Mouse (Mus musculus) cerebellum, adult 9-11 months (tissue): ENCODE data around the gene Dnajc5.
A peak's percentile ranks its signal among the peaks of the same experiment; 100 is the strongest.

Experiments
- DNase-seq: peaks from one replicate; pipeline ENCODE4 v3.0.0; 2022

Dnajc5 gene

GRCm38 (mm10) chr2:181591528-181592085 is 71.3 kb downstream of the Dnajc5 start, which contains the start of gene Prpf6:
TSS of gene Prpf6 (plus strand) at chr2:181591868.
- DNase-seq = peak; percentile 50

GRCm38 (mm10) chr2:181592231-181593041 is 72.2 kb downstream of the Dnajc5 start, which contains the start of gene Zfp512b:
TSS of gene Zfp512b (minus strand) at chr2:181592803.
- peak; percentile 87 for DNase-seq

GRCm38 (mm10) chr2:181593042-181593421 is 72.7 kb downstream of the Dnajc5 start:
- DNase-seq = no peak

GRCm38 (mm10) chr2:181593937-181594336 is 73.7 kb downstream of the Dnajc5 start:
- DNase-seq = peak; percentile 21

GRCm38 (mm10) chr2:181594946-181595696 is 74.8 kb downstream of the Dnajc5 start:
- peak; percentile 77 for DNase-seq

GRCm38 (mm10) chr2:181596221-181596960 is 76.1 kb downstream of the Dnajc5 start:
- DNase-seq = peak; percentile 61

GRCm38 (mm10) chr2:181597378-181598061 is 77.2 kb downstream of the Dnajc5 start:
- DNase-seq = peak; percentile 59

- DNase-seq = peak; percentile 86
Observed at GRCm38 (mm10) chr2:181598454-181599351, 78.4 kb downstream of the Dnajc5 start, which contains the start of gene Samd10. TSS of gene Samd10 (minus strand) at chr2:181599212.

- DNase-seq = peak; percentile 35
Observed at GRCm38 (mm10) chr2:181600226-181600758, 80.0 kb downstream of the Dnajc5 start.

- peak; percentile 98 for DNase-seq
Observed at GRCm38 (mm10) chr2:181600828-181601750, 80.8 kb downstream of the Dnajc5 start.

GRCm38 (mm10) chr2:181601751-181602145 is 81.5 kb downstream of the Dnajc5 start:
- DNase-seq = peak; percentile 50

- no peak for DNase-seq
Observed at GRCm38 (mm10) chr2:181602367-181602766, 82.1 kb downstream of the Dnajc5 start.
